Mouse (Mus musculus): ENCODE data around the gene Wsb2. TPM values are rescaled to one million over a fixed set of nuclear protein-coding genes. Genes with fewer than 3 reads are reported as not detected.

Gene Wsb2
- polyA plus RNA-seq, 1 experiment from 2014 or later, result 27.6 TPM

DNA sequence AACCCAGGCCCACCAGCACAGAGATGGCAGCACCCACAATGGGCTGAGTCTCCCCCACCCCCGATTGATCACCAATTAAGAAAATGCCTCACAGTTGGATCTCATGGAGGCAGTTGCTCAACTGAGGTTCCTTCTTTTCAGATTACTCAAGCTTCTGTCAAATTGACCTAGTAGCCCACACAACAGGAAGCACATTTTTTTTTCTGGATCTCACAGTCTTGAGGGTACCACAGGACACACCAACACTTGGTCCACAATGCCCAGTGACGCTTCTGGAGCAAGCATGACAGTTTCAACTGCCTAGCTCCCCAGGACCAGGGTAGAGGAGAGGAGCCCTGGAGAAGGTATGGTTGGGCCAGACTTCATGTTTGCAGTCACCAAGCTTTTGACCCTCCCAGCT, 60.3 kb downstream of the Wsb2 start:
- H3K36me3 ChIP-seq, result no peaks in the 10 kb centered on the region
- peaks cover 64% of the 10 kb centered on the region for H3K27me3 ChIP-seq (replicated peaks)
- H3K9ac ChIP-seq, result no peak overlapping the region
- 47% methylated on average over 2 of the region's 2 CpGs for WGBS (ENCODE audit: insufficient replicate concordance)
- H3K4me2 ChIP-seq, result no peak overlapping the region
- no peak overlapping the region for H3K27ac ChIP-seq
- H3K9me3 ChIP-seq (replicated peaks), result no peaks in the 10 kb centered on the region
- 0 out of 2 replicates have a peak, but pooled peaks cover 9% of the 10 kb centered on the region for H3K4me1 ChIP-seq
- ATAC-seq, result no peak
- no peak overlapping the region for H3K4me3 ChIP-seq

Other genes starting within 250 kb of the Wsb2 start
- gene Suds3, start 241.2 kb upstream of the Wsb2 start, polyA plus RNA-seq (2016; fragmentation: Nextera tagmentation; extraction: Ambion mirVana), result 61.2 and 66.4 TPM in 2 replicates
- gene Taok3, start 237.2 kb upstream of the Wsb2 start, polyA plus RNA-seq (2016; fragmentation: Nextera tagmentation; extraction: Ambion mirVana), result 67.9 and 68.6 TPM in 2 replicates
- 311 and 318 TPM in 2 replicates for gene Pebp1, start 69.7 kb upstream of the Wsb2 start, polyA plus RNA-seq (2016; fragmentation: Nextera tagmentation; extraction: Ambion mirVana)
- 2.1 and 2.4 TPM in 2 replicates for gene Vsig10, start 38.2 kb upstream of the Wsb2 start, polyA plus RNA-seq (2016; fragmentation: Nextera tagmentation; extraction: Ambion mirVana)
- 83.6 and 88.5 TPM in 2 replicates for gene Rfc5, start 31.7 kb downstream of the Wsb2 start, polyA plus RNA-seq (2016; fragmentation: Nextera tagmentation; extraction: Ambion mirVana)
- gene Ksr2, start 56.7 kb downstream of the Wsb2 start, polyA plus RNA-seq (2016; fragmentation: Nextera tagmentation; extraction: Ambion mirVana), result 0.02 TPM in 1 of 2 replicates, not detected in the other